Mouse (Mus musculus) heart, embryonic 14.5 days (tissue): ENCODE measurements at regions not wholly inside any gene's neighbourhood (a gene's known extent, or its start where the extent isn't known, plus 50 kb on each side); places are given as distances from the start of the nearest gene placed in this dataset.
"Not testable (repeated sequence)": the region's sequence is repeated elsewhere in the genome, so short reads cannot be mapped to it uniquely, and the experiment has no call there.

Experiments used
- ATAC-seq: fragments of 200-750 bp; cut with Nextera tagmentation; 2 replicates; pipeline ENCODE4 v1.8.0; 2017; ENCODE audit warnings: low read depth, moderate TSS enrichment; ENCODE audit not compliant: insufficient number of reproducible peaks, insufficient read depth, low FRiP score
- H3K27ac ChIP-seq, 2 experiments: fragments of 200-500 bp in 1 of 2; fragments of 300-500 bp in 1 of 2; sonication (generic) in 1 of 2; replicated peaks in 1 of 2; 2 replicates each; pipeline ENCODE4 v1.5.1; 2012 to 2014; ENCODE audit warnings: low read depth in 2 of 2, low read length in 2 of 2, control low read depth in 1 of 2, mild to moderate bottlenecking in 1 of 2, mixed read lengths in 1 of 2; ENCODE audit not compliant: control insufficient read depth in 1 of 2, insufficient read depth in 1 of 2
- H3K27me3 ChIP-seq: fragments of 300-500 bp; sonication (generic); 2 replicates; pipeline ENCODE4 v1.6.1; 2014; ENCODE audit warnings: mild to moderate bottlenecking, low read length, control low read depth; ENCODE audit not compliant: control insufficient read depth, insufficient read depth
- H3K36me3 ChIP-seq: fragments of 300-500 bp; sonication (generic); 2 replicates; pipeline ENCODE4 v1.6.1; 2014; ENCODE audit warnings: mild to moderate bottlenecking, control low read depth, low read length, mixed read lengths; ENCODE audit not compliant: control insufficient read depth, insufficient read depth
- H3K4me1 ChIP-seq, 2 experiments: fragments of 200-500 bp in 1 of 2; fragments of 300-500 bp in 1 of 2; sonication (generic) in 1 of 2; 2 replicates each; pipeline ENCODE4 v1.6.1; 2012 to 2014; ENCODE audit warnings: low read length in 2 of 2, control low read depth in 1 of 2, mixed read lengths in 1 of 2; ENCODE audit not compliant: control insufficient read depth in 2 of 2, insufficient read depth in 2 of 2
- H3K4me2 ChIP-seq: fragments of 300-500 bp; sonication (generic); 2 replicates; pipeline ENCODE4 v1.6.1; 2014; ENCODE audit warnings: mild to moderate bottlenecking, low read length
- H3K4me3 ChIP-seq, 2 experiments: fragments of 200-500 bp in 1 of 2; fragments of 300-500 bp in 1 of 2; sonication (generic) in 1 of 2; 2 replicates each; pipeline ENCODE4 v1.5.1; 2012 to 2014; ENCODE audit warnings: low read length in 2 of 2, mild to moderate bottlenecking in 2 of 2, control low read depth in 1 of 2, low read depth in 1 of 2, moderate library complexity in 1 of 2; ENCODE audit not compliant: control insufficient read depth in 1 of 2, insufficient read depth in 1 of 2
- H3K9ac ChIP-seq: fragments of 300-500 bp; sonication (generic); 2 replicates; pipeline ENCODE4 v1.6.1; 2014; ENCODE audit warnings: mild to moderate bottlenecking, low read length
- H3K9me3 ChIP-seq: fragments of 300-500 bp; sonication (generic); 2 replicates; pipeline ENCODE4 v1.6.1; 2016; ENCODE audit warnings: low read length, control low read depth; ENCODE audit not compliant: control insufficient read depth
- WGBS: fragments of 180-500 bp; shearing (Covaris S2); extraction: QIAGEN DNeasy Blood & Tissue Kit; methylation state at CpG from one replicate; pipeline ENCODE4 v1.1.7; 2014; 5-methylcytosine and 5-hydroxymethylcytosine counted together

GRCm38 (mm10) chr5:101381361-101381760 is 283.4 kb downstream of the Nkx6-1 start:
- Histone ChIP-seq H3K9me3 (no peaks in the 10 kb centered on the region), H3K4me1 (no peaks in the 10 kb centered on the region), H3K4me2 (no peak overlapping the region), H3K4me3 (no peak overlapping the region), H3K27ac (no peak overlapping the region), H3K36me3 (no peaks in the 10 kb centered on the region), H3K9ac (no peak overlapping the region), H3K27me3 (no peaks in the 10 kb centered on the region)
- ATAC-seq = no peak
- 83% methylated on average over 8 of the region's 8 CpGs for WGBS

GRCm38 (mm10) chr5:101376657-101377056 is 288.1 kb downstream of the Nkx6-1 start:
- H3K27me3 ChIP-seq = no peaks in the 10 kb centered on the region
- H3K27ac ChIP-seq = no peak overlapping the region
- 77% methylated on average over 6 of the region's 6 CpGs for WGBS
- H3K4me3 ChIP-seq = no peak overlapping the region
- no peaks in the 10 kb centered on the region for H3K9me3 ChIP-seq
- ATAC-seq = no peak
- H3K4me1 ChIP-seq = no peaks in the 10 kb centered on the region
- H3K36me3 ChIP-seq = no peaks in the 10 kb centered on the region
- no peak overlapping the region for H3K9ac ChIP-seq
- H3K4me2 ChIP-seq = no peak overlapping the region

GRCm38 (mm10) chr5:101374129-101374528 is 290.7 kb downstream of the Nkx6-1 start:
- H3K4me2 ChIP-seq = no peak overlapping the region
- no peaks in the 10 kb centered on the region for H3K36me3 ChIP-seq
- H3K9ac ChIP-seq = no peak overlapping the region
- H3K27me3 ChIP-seq = no peaks in the 10 kb centered on the region
- ATAC-seq = no peak
- no peak overlapping the region for H3K4me3 ChIP-seq
- H3K4me1 ChIP-seq = no peaks in the 10 kb centered on the region
- no peak overlapping the region for H3K27ac ChIP-seq
- H3K9me3 ChIP-seq = no peaks in the 10 kb centered on the region
- 75% methylated on average over 2 of the region's 2 CpGs for WGBS

GRCm38 (mm10) chr5:101372204-101372603 is 292.6 kb downstream of the Nkx6-1 start:
- Histone ChIP-seq H3K9me3 (no peaks in the 10 kb centered on the region), H3K9ac (no peak overlapping the region), H3K27ac (no peak overlapping the region), H3K36me3 (no peaks in the 10 kb centered on the region), H3K4me2 (no peak overlapping the region), H3K4me1 (no peaks in the 10 kb centered on the region), H3K4me3 (no peak overlapping the region), H3K27me3 (no peaks in the 10 kb centered on the region)
- no peak for ATAC-seq
- WGBS = 72% methylated on average over 8 of the region's 8 CpGs

GRCm38 (mm10) chr5:101365364-101365763 is 299.4 kb downstream of the Nkx6-1 start:
- Histone ChIP-seq H3K27ac (no peak overlapping the region), H3K9ac (no peak overlapping the region), H3K4me3 (no peak overlapping the region), H3K4me1 (no peaks in the 10 kb centered on the region), H3K36me3 (no peaks in the 10 kb centered on the region), H3K27me3 (peaks cover 16% of the 10 kb centered on the region), H3K4me2 (peak overlapping the region; percentile 30; the same call in 1 of the 2 replicates), H3K9me3 (no peaks in the 10 kb centered on the region)
- ATAC-seq = no peak; the same call in 1 of the 2 replicates
- WGBS = 9% methylated on average over 11 of the region's 11 CpGs

GRCm38 (mm10) chr5:101359986-101360385 is 304.8 kb downstream of the Nkx6-1 start:
- H3K27ac ChIP-seq = no peak overlapping the region
- no peaks in the 10 kb centered on the region for H3K4me1 ChIP-seq
- ATAC-seq = no peak
- no peak overlapping the region for H3K4me2 ChIP-seq
- H3K9ac ChIP-seq = no peak overlapping the region
- H3K27me3 ChIP-seq = 0 out of 2 replicates have a peak, but pooled peaks cover 7% of the 10 kb centered on the region
- no peaks in the 10 kb centered on the region for H3K36me3 ChIP-seq
- no peak overlapping the region for H3K4me3 ChIP-seq
- H3K9me3 ChIP-seq = no peaks in the 10 kb centered on the region
- 65% methylated on average over 6 of the region's 6 CpGs for WGBS

GRCm38 (mm10) chr5:101345406-101345805 is 319.4 kb downstream of the Nkx6-1 start:
- H3K9me3 ChIP-seq = no peaks in the 10 kb centered on the region
- no peak overlapping the region for H3K27ac ChIP-seq
- H3K4me2 ChIP-seq = no peak overlapping the region
- 71% methylated on average over 3 of the region's 3 CpGs for WGBS
- H3K4me3 ChIP-seq = no peak overlapping the region
- H3K36me3 ChIP-seq = no peaks in the 10 kb centered on the region
- no peak for ATAC-seq
- H3K27me3 ChIP-seq = no peaks in the 10 kb centered on the region
- H3K4me1 ChIP-seq = no peaks in the 10 kb centered on the region
- no peak overlapping the region for H3K9ac ChIP-seq

GRCm38 (mm10) chr5:101336361-101336760 is 328.4 kb downstream of the Nkx6-1 start:
- H3K27me3 ChIP-seq, H3K36me3 ChIP-seq, H3K9ac ChIP-seq, H3K27ac ChIP-seq, ATAC-seq, H3K9me3 ChIP-seq, H3K4me2 ChIP-seq, H3K4me1 ChIP-seq, H3K4me3 ChIP-seq: not testable (repeated sequence)
- WGBS = 50% methylated on average over 1 of the region's 1 CpGs
